Mouse (Mus musculus) heart, postnatal 0 days (tissue): ENCODE results near the gene Arl15. TPM values are rescaled to one million over a fixed set of nuclear protein-coding genes. Genes with fewer than 3 reads are reported as not detected.

Experiments used
- ATAC-seq: fragments of 200-750 bp; cut with Nextera tagmentation; 2 replicates; pipeline ENCODE4 v1.8.0; 2017; ENCODE audit warnings: low read depth, moderate number of reproducible peaks, moderate library complexity; ENCODE audit not compliant: insufficient read depth
- DNase-seq: peaks from one replicate; pipeline ENCODE4 v3.0.0-alpha.2; 2016; ENCODE audit warnings: low spot score
- H3K27ac ChIP-seq: fragments of 300-500 bp; sonication (generic); 2 replicates; pipeline ENCODE4 v1.5.1; 2014; ENCODE audit warnings: low read depth, mild to moderate bottlenecking
- H3K27me3 ChIP-seq: fragments of 300-500 bp; sonication (generic); 2 replicates; pipeline ENCODE4 v1.6.1; 2014; ENCODE audit warnings: low read length, mixed read lengths; ENCODE audit not compliant: control insufficient read depth, insufficient read depth
- H3K36me3 ChIP-seq: fragments of 300-500 bp; sonication (generic); replicated peaks from 2 replicates; pipeline ENCODE4 v1.6.1; 2014; ENCODE audit warnings: low read length, mixed read lengths; ENCODE audit not compliant: control insufficient read depth, insufficient read depth
- H3K4me1 ChIP-seq: fragments of 300-500 bp; sonication (generic); 2 replicates; pipeline ENCODE4 v1.6.1; 2014; ENCODE audit warnings: antibody characterized with exemption; ENCODE audit not compliant: control insufficient read depth, insufficient read depth
- H3K4me2 ChIP-seq: fragments of 300-500 bp; sonication (generic); 2 replicates; pipeline ENCODE4 v1.6.1; 2014; ENCODE audit warnings: low read depth, mild to moderate bottlenecking, low read length, moderate library complexity
- H3K4me3 ChIP-seq: fragments of 300-500 bp; sonication (generic); 2 replicates; pipeline ENCODE4 v1.5.1; 2014; ENCODE audit warnings: low read depth, low read length
- H3K9ac ChIP-seq: fragments of 300-500 bp; sonication (generic); replicated peaks from 2 replicates; pipeline ENCODE4 v1.6.1; 2014; ENCODE audit warnings: low read depth, low read length, mixed read lengths
- H3K9me3 ChIP-seq: fragments of 300-500 bp; sonication (generic); replicated peaks from 2 replicates; pipeline ENCODE4 v1.6.1; 2016; ENCODE audit warnings: low read length; ENCODE audit not compliant: control insufficient read depth
- CTCF ChIP-seq: IDR thresholded peaks from 2 replicates; pipeline ENCODE4 v1.5.1; 2016; ENCODE audit warnings: antibody characterized with exemption, control low read depth, low read depth
- EP300 ChIP-seq: IDR thresholded peaks from 2 replicates; pipeline ENCODE4 v1.6.1; 2016; ENCODE audit warnings: antibody characterized with exemption, low read depth
- WGBS: fragments of 180-500 bp; shearing (Covaris S2); extraction: QIAGEN DNeasy Blood & Tissue Kit; methylation state at CpG from one replicate; pipeline ENCODE4 v1.1.7; 2014; 5-methylcytosine and 5-hydroxymethylcytosine counted together
- polyA plus RNA-seq: library from polyadenylated mRNA; unstranded; fragments of >200 nt; fragmentation: Nextera tagmentation; extraction: Ambion mirVana; gene quantifications from 2 replicates; pipeline ENCODE4 v1.2.1, GENCODE M21; 2015
- total RNA-seq: library from RNA; depleted of rRNA; stranded (reverse); fragments of >200 nt; gene quantifications from 2 replicates; pipeline ENCODE4 v1.2.3, GENCODE M21; 2014; ENCODE audit warnings: low replicate concordance

Arl15 gene
- total and polyA plus RNA-seq, 2 experiments from 2014 or later: 3.9 to 16.5 TPM

DNA sequence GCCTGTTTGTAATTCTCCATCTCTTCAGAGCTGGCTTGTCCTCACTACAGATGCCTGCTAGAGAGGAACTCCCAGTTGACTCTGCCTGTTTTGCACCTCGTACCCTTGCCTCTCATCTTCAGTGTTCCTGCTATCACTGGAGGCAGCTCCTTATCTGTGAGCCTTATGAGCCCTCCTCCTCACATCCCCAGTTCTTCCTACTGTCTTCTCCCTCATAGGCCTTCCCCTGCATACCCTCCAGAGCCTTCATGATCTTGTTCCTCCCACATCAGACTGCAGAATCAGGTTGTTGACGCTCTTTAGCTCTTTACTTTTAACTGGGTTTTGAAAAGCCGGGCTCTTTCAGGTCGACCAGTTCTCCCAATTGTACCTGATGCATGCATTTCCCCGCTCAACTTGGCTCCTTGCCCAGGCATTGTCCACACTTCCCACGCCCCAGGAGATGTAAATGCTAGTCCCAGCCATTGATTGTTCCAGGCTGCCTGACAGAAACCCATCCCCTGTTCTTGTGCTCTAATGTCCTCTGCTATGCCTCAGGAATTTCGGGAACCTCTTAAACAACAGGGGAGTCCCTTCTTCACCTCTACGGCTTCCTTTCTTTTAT is 56.2 kb downstream of the Arl15 start:
- Histone ChIP-seq H3K4me2 (no peak overlapping the region), H3K9ac (no peak overlapping the region), H3K36me3 (no peaks in the 10 kb centered on the region), H3K27ac (peak overlapping the region; percentile 64), H3K4me3 (no peak overlapping the region), H3K9me3 (no peaks in the 10 kb centered on the region), H3K4me1 (peaks cover 22% of the 10 kb centered on the region), H3K27me3 (no peaks in the 10 kb centered on the region)
- DNase-seq (no peak), ATAC-seq (peak; percentile 66; the same call in 1 of the 2 replicates)
- TF ChIP-seq CTCF (no peak), EP300 (no peak)
- 22% methylated on average over 8 of the region's 8 CpGs for WGBS

- H3K4me2 ChIP-seq: no peak overlapping the region
- no peak overlapping the region for H3K9ac ChIP-seq
- WGBS: 72% methylated on average over 13 of the region's 13 CpGs
- no peaks in the 10 kb centered on the region for H3K27me3 ChIP-seq
- H3K4me1 ChIP-seq: peaks cover 27% of the 10 kb centered on the region
- peak; percentile 64 for ATAC-seq
- no peak for TF ChIP-seq EP300
- TF ChIP-seq CTCF: no peak
- no peak overlapping the region for H3K4me3 ChIP-seq
- H3K36me3 ChIP-seq: no peaks in the 10 kb centered on the region
- H3K9me3 ChIP-seq: no peaks in the 10 kb centered on the region
- peak overlapping the region; percentile 64 for H3K27ac ChIP-seq
- DNase-seq: no peak
These were observed 57.5 kb downstream of the Arl15 start for GRCm38 (mm10) chr13:113851602-113852375.

DNA sequence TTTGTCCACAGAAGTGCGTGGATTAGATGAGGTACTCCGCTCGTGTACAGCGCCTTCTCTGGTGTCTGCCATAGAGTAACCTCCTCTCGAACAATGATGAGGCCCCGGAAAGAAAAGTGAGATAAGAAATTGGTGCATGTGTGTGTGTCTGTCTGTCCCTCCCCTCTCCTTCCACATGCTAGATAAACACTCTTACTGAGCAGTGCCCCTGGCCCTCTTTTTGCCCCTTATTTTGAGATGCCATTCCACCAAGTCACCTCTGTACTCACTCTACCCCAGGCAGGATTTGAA is 58.0 kb downstream of the Arl15 start:
- no peak for ATAC-seq
- no peak overlapping the region for H3K9ac ChIP-seq
- no peak for DNase-seq
- TF ChIP-seq CTCF (no peak), EP300 (no peak)
- H3K4me1 ChIP-seq: peaks cover 27% of the 10 kb centered on the region
- no peak overlapping the region for H3K4me2 ChIP-seq
- no peaks in the 10 kb centered on the region for H3K36me3 ChIP-seq
- 75% methylated on average over 6 of the region's 6 CpGs for WGBS
- H3K27ac ChIP-seq: 0 out of 2 replicates have a peak overlapping the region, but pooled peaks have one; percentile 7
- no peaks in the 10 kb centered on the region for H3K9me3 ChIP-seq
- H3K4me3 ChIP-seq: no peak overlapping the region
- no peaks in the 10 kb centered on the region for H3K27me3 ChIP-seq

- Histone ChIP-seq H3K9ac (no peak overlapping the region), H3K4me2 (no peak overlapping the region), H3K4me1 (peaks cover 27% of the 10 kb centered on the region), H3K27ac (peak overlapping the region; percentile 64), H3K9me3 (no peaks in the 10 kb centered on the region), H3K4me3 (no peak overlapping the region), H3K27me3 (no peaks in the 10 kb centered on the region), H3K36me3 (no peaks in the 10 kb centered on the region)
- WGBS: 75% methylated on average over 4 of the region's 4 CpGs
- no peak for ATAC-seq
- TF ChIP-seq EP300: no peak
- no peak for TF ChIP-seq CTCF
- no peak for DNase-seq
These were observed 59.8 kb downstream of the Arl15 start for GRCm38 (mm10) chr13:113854146-113854545.

DNA sequence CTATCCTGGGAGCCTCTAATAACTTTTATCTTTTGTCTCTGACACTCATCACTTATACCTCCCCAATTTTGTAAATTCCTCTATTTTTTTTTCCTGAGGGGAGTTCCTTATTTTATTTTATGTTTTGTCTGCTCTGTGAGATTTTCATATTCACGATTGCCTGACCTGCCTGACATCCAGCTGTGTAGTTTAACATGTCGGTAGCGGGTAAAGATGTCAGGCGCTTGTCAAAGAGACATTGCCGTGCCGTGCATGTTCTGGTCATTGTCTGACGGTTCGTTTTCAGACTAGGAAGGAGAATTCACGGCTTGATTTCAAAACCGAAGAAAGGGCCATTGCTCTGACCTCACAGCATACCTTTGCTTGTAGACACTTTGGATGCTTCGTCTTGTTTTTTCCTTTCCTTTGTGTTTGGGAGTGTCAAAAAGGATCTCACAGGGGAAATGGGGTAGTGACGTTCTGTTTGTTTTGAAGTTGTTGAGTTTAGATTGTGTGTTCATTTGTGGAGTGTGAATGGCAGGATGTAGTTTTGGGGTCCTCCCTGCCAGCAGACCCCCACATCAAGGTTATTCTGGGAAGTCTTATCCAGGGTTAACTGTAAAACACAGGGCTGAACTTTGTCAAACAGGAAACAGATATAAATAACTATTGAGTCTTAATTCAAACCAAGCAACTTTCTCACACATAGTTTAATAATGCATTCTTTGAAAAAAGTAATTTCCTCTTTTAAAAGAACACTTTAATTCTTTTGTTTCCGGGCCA is 60.4 kb downstream of the Arl15 start:
- ATAC-seq (no peak), DNase-seq (no peak)
- Histone ChIP-seq H3K27me3 (no peaks in the 10 kb centered on the region), H3K4me2 (peak overlapping the region; percentile 30), H3K27ac (peak overlapping the region; percentile 64), H3K4me1 (peaks cover 27% of the 10 kb centered on the region), H3K9ac (no peak overlapping the region), H3K4me3 (no peak overlapping the region), H3K36me3 (no peaks in the 10 kb centered on the region), H3K9me3 (no peaks in the 10 kb centered on the region)
- TF ChIP-seq CTCF: no peak
- TF ChIP-seq EP300: no peak
- WGBS: 46% methylated on average over 13 of the region's 13 CpGs
